Mouse (Mus musculus): Measurements from ENCODE around the gene Palm2.

DNA sequence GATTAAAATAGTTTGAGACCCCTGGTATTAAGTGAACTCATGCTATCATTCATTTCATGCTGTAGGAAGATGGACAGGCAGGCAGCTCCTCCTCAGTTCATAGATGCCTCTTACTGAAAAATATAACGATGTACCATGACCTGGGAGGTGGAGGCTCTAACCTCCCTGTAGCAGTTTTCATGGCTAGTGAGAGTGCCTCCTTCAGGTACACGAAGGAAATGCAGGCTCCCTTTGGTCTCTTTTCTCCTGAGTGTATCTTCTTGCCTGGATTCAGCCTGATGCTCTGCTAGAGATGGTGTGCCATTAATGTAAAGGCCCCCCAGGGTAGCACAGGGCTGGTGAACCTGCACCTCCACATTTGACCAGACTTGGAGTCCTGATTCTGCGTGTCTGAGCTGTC lies 222.8 kb downstream of the Palm2 start:
- TF ChIP-seq CTCF (IDR thresholded peaks at IDR 0.05 in 2 of 3, conservative IDR thresholded peaks at IDR 0.05 in 1 of 3; ENCODE audit: control insufficient read depth in 1 of 3, insufficient read depth in 1 of 3, low read depth in 2 of 3, low read length in 3 of 3, poor library complexity in 1 of 3, severe bottlenecking in 1 of 3) (peak in 1 of 3 experiments; percentile 22; a peak in 2 of 6 replicates), POLR2A (IDR thresholded peaks at IDR 0.05; ENCODE audit: control insufficient read depth in 1 of 2, insufficient read depth in 1 of 2, low read depth in 1 of 2, low read length in 2 of 2, poor library complexity in 1 of 2) (no peak), MAX (IDR thresholded peaks at IDR 0.05; ENCODE audit: low read length) (no peak), TAL1 (IDR thresholded peaks at IDR 0.05; ENCODE audit: low read length) (no peak), E2F4 (IDR thresholded peaks at IDR 0.05; ENCODE audit: borderline replicate concordance, low read depth, low read length) (no peak)

Measured in MEL (cell line).